Mouse (Mus musculus): ENCODE measurements around the gene Efcab6.

GRCm38 (mm10) chr15:83972206-83972605, 93.0 kb downstream of the Efcab6 start:
- TF ChIP-seq POLR2A (IDR thresholded peaks at IDR 0.05; ENCODE audit: borderline replicate concordance, extremely low read depth, low read depth, low read length) (no peak), CTCF (IDR thresholded peaks at IDR 0.05; ENCODE audit: insufficient read depth, low read length) (no peak)
